Mouse (Mus musculus) ES-CJ7 (cell line): ENCODE measurements around the gene Otop3.

Source experiments
- DNase-seq: peaks from one replicate; pipeline ENCODE4 v3.0.0; 2011; ENCODE audit warnings: low read depth, low spot score

Otop3 gene

DNA sequence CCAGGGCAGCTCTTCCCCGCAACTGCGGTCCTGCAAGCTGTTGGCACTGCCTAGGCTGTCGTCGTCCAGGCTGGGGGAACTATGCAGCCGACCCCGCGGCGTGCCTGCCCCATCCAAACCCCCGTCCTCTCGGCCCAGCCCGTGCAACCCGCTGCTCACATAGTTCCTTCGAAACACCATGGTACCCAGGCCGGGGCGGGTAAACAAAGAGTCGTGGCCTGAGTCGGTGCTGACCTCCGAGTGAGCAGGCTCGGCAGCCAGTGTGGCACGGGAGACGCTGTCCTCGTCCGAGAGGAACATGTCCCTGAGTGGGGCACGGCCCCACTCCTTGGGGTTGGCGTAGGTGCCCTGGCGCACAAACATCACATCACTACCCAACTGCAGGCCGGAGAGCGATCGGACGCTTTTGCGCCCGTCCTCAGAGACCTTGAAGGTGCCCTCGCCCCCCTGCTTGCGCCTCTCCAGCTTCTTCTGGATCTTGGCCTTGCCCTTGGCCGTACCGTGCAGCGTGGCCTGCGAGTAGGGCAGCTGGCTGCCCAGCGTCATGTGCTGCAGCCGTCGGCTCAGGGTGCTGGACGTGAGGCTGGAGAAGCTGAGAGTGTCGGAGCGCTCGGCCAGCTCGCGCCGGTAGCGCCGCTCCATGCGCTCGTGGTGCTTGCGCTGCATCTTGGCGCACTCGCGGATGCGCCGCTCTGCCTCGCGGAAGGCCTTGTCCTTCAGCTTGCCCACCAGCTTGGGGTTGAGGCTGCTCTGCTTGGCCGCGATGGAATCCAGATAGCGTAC, 16.1 kb upstream of the Otop3 start:
- no peak for DNase-seq

DNA sequence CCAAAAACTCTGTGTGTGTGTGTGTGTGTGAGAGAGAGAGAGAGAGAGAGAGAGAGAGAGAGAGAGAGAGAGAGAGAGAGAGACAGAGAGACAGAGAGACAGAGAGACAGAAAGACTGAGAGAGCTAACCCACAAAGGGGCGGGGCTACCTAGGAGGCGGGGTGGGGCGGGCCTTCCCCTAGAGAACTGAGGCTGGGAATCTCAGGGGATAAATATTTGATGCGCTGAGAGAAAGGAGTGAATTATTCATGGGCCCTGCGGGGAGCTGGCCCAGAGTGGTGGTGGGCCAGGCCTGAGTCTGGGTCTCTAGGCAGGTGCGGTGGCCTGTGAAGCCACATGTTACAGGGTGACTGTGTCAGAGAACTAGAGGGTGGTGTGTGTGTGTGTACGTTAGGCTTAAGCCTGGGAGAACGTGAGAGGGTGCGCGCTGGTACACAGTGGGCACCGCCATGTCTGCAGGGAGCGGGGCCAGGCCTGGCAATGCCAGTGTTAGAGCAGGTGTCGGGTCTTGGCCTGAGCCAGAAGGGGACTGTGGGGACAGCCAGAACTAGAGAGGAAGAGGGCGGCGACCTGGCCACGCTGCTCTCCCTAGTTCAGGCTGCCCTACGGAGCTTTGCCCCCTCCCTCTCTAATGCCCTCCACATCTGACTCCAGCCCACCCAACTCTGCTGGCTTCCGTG, 14.7 kb upstream of the Otop3 start:
- peak; percentile 65 for DNase-seq

DNA sequence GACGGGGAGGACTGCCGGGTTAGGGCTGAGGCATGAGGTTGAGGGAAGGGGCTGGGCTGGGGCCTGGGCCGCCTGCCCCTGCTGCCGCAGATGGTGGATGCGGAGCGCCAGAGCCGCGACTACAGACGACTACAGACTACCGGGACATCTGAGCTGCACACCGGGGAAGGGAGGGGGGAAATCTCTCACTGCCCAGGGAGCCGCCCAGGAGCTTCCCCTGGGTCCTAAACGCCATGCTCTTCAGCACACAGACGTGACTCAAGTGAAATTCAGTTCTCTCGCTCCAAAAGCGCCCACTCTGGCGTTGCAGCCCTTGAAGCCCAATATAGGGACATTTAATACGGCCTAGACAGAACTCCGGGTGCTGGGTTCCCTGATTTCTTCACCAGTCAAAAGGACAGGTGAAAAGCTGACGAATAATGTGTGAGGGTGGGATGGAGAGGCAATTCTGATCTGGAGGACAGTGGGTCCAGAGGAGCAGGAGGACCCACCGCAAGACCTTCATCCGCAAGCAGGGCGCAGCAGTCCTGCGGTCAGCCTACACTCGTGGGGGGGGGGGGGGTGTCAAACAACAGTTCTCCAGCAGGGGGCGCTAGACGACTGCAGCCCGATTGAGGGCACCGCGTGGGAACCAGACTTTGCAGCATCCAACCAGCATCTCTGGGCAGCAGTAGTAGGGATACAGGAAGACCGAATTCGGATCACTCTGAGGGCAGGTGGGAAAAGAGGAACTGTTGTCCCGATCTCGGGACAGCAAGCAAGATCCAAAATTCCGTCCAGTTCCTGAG, 12.4 kb upstream of the Otop3 start, which contains the start of gene Ush1g:
TSS of gene Ush1g (minus strand) at position 136 of the 788 bp plus-strand sequence.
- peak; percentile 73 for DNase-seq

- no peak for DNase-seq
These were observed 11.2 kb upstream of the Otop3 start for GRCm38 (mm10) chr11:115323354-115323753.

GRCm38 (mm10) chr11:115326730-115327129, 7.8 kb upstream of the Otop3 start:
- DNase-seq = no peak

DNA sequence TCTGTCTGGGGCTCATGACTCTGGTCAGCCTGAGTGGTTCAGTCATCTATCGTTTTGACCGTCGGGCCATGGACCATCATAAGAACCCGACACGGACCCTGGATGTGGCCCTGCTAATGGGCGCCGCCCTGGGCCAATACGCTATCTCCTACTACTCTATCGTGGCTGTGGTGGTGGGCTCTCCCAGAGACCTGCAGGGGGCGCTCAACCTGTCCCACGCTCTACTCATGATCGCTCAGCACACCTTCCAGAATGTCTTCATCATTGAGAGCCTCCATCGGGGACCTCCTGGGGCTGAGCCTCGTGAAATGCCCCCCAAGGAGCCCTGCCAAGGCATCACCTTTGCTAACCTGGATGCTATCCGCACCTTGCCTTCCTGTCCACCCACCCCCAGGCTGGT, 5.2 kb upstream of the Otop3 start:
- DNase-seq = peak; percentile 54

DNA sequence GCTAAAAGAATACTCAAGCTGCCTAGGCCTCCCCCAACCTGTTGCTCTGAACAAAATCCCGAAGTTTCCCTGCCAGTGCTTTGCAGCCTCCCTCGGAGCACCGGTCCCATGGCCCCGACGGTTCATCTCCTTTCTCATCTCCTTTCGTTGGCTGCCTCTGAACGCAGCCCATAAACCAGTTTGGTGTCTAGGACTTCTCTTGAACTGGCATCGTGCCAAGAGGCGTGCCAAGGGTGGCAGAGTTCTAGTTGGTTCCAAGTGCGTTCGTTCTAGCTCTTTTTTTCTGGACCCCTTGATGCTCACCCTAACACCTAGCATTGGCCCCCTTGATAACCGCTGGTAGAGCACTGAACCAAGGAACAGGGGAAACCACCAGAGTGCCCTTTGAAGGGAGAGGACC, 692 bp downstream of the Otop3 start:
- no peak for DNase-seq

GRCm38 (mm10) chr11:115336115-115336514, 1.6 kb downstream of the Otop3 start:
- DNase-seq = no peak

GRCm38 (mm10) chr11:115337350-115337749, 2.8 kb downstream of the Otop3 start:
- no peak for DNase-seq

GRCm38 (mm10) chr11:115337826-115338225, 3.3 kb downstream of the Otop3 start:
- no peak for DNase-seq

- DNase-seq = no peak
These were observed 6.7 kb downstream of the Otop3 start for GRCm38 (mm10) chr11:115341246-115341645.

- no peak for DNase-seq
These were observed 7.3 kb downstream of the Otop3 start for GRCm38 (mm10) chr11:115341866-115342265.

DNA sequence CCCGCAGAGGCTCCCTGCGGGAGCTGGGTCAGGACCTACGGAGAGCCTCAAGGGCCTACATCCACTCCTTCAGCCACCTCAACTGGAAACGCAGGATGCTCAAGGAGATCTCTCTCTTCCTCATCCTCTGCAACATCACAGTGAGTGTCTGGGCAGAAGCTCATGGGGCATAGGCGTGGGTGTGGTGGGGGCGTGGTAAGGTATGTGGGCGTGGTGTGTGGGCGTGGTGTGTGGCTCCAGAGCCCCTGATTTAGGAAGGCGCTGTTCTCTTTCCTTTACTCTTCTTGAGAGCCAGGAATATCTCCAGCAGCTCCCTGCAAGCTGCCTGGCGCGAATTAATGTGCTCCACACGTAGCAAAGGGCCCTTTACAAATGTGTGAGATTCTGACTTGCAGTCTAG, 10.4 kb downstream of the Otop3 start:
- peak; percentile 54 for DNase-seq

- DNase-seq = no peak
These were observed 11.0 kb downstream of the Otop3 start for GRCm38 (mm10) chr11:115345515-115345914.

- peak; percentile 65 for DNase-seq
These were observed 14.2 kb downstream of the Otop3 start for GRCm38 (mm10) chr11:115348681-115349248.

GRCm38 (mm10) chr11:115349976-115350375, 15.4 kb downstream of the Otop3 start:
- DNase-seq = no peak

DNA sequence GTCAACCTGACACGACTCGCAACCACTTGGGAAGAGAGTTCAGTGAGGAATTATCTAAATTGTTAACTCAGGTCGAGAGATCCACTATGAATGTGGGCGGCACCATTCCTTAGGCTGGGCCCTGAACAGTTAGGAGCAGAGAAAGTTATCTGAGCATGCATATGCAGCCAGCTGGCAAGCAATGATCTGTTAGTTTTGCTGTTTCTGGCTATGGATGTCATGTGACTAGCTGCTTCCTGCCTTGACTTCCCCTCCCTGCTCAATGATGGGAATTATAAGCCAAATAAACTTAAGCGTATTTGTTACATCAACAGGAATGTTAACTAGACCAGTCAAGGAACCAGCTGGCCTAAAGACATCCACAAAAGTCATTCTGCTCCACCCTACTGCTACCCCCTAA, 18.8 kb downstream of the Otop3 start:
- DNase-seq = no peak

- peak; percentile 72 for DNase-seq
These were observed 19.7 kb downstream of the Otop3 start for GRCm38 (mm10) chr11:115354183-115354582.

DNA sequence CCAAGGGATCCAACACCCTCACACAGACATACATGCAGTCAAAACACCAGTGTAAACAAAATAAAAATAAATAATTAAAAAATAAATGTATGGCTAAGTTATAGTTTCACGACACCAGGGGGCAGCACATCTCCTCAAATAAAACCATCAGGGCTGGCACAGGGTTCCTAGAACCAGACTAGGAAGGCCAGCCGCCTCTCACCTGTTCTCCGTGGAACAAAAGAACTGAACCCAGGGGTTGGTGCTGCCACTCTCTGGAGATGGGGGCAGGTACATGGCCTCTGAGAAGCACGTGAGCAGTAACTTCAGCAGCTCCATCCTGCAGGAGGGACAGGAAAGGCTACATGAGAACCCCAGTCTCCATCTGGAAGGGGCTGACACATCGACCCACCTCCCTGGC, 23.9 kb downstream of the Otop3 start:
- DNase-seq = peak; percentile 71

DNA sequence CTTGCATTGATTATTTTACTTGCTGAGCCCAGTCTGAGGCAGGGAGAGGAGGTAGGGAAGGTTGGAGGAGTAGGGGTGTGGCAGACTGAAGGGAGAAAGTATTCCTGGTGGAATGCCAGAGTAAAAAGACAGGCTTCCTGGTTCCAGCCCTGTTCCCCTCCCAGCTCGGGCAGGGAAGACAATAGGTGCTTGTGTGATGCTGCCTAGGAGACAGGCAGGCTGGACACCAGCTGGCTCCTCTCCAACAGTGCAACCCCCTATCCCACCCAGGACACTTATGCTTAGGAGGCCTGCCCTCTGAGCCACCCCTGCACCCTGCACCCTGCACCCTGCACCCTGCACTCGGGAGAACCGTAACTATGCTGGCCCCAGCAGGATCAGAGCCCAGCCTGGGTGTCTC, 24.8 kb downstream of the Otop3 start:
- peak; percentile 65 for DNase-seq

- no peak for DNase-seq
These were observed 25.2 kb downstream of the Otop3 start for GRCm38 (mm10) chr11:115359726-115360125.

GRCm38 (mm10) chr11:115364136-115364535, 29.6 kb downstream of the Otop3 start:
- no peak for DNase-seq
